Mouse (Mus musculus) gastrocnemius, postnatal 36 days (tissue): Measurements from ENCODE around the gene Nans. TPM values are rescaled to one million over a fixed set of nuclear protein-coding genes. Genes with fewer than 3 reads are reported as not detected.
A peak's percentile ranks its signal among the peaks of the same experiment; 100 is the strongest.

Experiments used
- DNase-seq, 2 experiments: peaks; one replicate each; pipeline ENCODE4 v3.0.0; 2022
- intact Hi-C: fragments of 180-260 bp; cut with DNase I; formaldehyde crosslinking; loops from one replicate; pipeline ENCODE4 v1.15.1; 2025
- total RNA-seq, 2 experiments: library from RNA; stranded (reverse); gene quantifications; 2 replicates each; pipeline ENCODE4 v1.2.3; 2021

The Nans gene
- total RNA-seq, 2 experiments from 2014 or later: 15.6 to 18.0 TPM

DNA sequence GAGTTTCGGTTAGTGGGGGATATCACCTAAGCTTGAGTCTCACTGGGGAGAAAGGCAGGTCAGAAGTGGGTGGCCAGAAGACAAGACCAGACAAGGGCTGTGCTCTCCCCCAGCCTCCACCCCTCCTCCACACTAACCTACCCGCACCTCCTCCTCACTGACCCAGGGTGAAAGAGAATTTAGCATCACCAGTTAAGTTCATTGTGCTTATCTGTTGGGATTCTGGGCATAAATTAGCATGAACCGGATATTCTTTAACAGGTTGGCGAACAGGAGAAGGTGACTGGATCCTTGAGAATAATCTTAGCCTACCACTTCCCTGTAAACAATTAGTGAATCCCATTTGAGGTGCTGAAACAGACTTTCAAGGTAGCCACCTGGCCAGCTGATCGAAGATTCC, 13.9 kb upstream of the Nans start:
- intact Hi-C loops: no loop called here
- no peak for DNase-seq

DNA sequence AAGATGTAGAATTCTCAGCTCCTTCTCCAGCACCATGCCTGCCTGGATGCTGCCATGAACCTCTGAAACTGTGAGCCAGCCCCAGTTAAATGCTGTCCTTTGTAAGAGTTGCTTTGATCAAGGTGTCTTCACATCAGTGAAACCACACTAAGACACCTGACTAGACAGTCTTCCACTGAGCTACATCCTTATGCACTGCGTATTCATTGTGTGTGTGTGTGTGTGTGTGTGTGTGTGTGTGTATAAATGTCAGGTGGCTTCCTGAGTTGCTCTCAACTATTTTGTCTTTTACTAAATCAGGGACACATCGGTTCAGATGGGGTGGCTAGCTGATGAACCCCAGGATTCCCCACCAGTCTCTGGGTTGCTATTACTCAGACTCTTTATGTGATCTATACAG, 10.0 kb upstream of the Nans start:
- intact Hi-C loops: no loop called here

DNA sequence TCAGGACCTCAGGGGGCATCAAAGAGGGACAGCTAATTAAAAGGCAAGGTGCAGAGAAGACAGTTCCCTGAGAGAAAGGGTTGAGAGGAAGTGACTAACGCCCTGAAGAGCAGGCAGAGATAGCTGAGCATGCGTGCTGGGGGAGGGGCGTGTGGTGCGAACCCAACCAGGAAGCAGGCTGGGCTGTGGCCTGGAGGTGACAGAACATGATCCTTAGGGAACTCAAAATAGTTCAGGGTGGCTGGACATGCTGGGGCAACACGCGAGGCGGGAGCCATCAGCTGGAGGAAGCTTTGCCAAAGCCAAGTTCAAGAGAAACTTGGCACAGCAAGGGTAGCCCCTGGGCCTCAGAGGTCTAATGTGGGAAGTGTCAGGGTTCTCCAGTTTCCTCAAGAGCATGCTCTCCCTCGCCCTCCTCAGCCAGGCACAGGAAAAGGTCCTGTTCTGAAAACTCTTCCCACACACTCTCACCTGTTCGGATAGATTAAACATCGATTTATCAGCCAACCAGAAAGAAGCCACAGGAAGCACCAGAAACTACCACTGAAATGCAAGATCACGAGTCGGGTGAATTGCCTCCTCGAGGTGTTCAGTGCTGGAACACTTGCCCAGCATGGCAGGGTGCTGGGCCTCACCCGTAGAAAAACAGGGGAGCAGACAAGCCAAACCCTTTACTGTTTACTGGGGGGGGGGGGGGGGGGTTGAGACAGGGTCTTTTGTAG, 3.2 kb upstream of the Nans start:
- intact Hi-C loops: loop anchor here (2.0 kb wide), 1 partner anchor 33 kb away; no protein-coding TSS in a partner anchor
- peak; percentile 74 to 78 for DNase-seq

More for the DNA sequence above, 10.0 kb upstream of the Nans start:
- DNase-seq: no peak

DNA sequence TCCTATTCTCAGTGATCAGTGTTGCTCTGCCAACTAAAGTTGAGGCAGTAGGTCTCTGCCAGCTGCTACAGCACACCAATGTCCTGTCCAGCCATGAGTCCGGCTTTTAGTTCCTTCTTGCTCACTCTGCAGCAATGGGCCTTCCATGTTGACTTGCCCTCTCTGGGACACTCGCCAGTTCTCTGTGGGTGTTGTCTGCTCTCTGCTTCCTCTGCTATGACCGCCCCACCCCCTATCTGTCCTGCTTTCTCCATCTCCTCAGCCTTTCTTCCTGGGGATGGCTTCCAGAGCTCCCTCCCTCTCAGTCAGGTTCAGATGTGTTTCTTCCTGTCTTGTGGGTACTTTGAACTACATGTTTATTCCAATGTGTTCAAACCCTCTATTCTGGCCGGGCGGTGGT, 1.7 kb upstream of the Nans start:
- intact Hi-C loops: no loop called here
- DNase-seq: peak; percentile 42 to 67

DNA sequence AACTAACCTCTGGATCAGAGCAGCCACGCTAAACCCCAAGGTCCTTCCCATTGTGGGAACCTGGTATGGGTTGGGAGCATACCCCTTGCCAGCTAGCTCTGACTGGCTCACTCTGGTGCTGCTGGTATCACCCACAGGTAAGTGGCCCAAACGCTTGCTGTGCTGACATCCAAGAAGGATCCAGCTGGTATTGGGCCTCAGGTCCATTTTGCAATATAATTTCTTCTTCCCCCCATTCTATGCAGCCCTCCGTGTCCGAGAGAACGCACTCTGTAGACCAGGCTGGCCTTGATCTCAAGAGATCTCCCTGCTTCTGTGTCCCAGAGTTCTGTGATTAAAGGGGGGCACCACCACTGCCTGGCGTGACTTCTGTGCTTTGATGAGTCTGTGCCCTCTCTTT, 4.0 kb downstream of the Nans start:
- intact Hi-C loops: no loop called here
- DNase-seq: no peak

DNA sequence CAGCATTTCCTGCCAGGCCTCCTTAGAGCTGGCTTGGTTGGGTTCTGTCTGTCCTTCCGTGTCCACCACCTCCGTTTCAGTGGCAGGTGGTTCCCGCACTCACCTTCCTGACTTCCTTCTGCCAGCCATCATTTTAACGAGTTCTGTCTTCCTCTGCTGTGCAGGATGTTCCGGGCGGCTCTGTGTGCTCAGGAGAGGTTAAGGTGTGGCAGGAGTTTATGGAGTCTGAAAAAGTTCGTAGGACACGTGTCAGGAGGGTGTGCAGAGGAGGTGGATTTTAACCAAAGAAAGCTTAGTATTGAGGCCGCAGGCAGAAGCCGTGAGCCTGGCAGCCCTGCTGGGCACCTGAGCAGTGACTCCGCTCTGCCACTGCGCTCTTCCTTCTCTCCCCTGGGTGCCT, 6.5 kb downstream of the Nans start:
- intact Hi-C loops: no loop called here

DNA sequence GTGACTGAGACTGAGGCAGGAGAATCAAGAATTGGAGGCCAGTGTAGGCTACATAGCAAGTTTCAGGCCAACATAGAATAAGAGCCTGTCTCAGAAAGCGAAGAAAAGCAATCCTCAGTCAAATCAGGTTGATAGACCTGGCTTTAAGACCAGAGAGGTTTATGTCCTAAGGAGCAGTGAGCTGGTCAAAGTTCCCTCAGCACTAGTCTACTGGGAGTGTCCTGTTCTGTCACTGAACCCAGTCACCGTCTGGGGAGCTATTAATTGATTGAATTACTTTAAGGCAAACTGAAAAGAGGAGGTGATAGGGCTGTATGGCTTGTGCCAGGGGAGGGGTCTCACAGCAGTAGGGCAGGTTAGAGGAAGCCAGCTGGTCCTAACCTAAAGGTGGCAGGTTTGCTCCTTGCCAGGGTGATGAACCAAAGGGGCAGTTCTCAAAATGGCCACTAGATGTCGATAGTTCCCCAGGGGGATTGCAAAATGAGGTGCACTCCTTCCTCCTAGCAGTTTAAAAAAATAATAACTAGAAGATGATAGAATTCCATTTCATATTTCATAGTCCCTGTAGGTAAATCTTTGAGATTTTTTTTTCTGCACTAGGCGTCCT, 8.3 kb downstream of the Nans start:
- DNase-seq: peak in 1 of 2 experiments; percentile 60

More for the DNA sequence above, 6.5 kb downstream of the Nans start:
- no peak for DNase-seq

DNA sequence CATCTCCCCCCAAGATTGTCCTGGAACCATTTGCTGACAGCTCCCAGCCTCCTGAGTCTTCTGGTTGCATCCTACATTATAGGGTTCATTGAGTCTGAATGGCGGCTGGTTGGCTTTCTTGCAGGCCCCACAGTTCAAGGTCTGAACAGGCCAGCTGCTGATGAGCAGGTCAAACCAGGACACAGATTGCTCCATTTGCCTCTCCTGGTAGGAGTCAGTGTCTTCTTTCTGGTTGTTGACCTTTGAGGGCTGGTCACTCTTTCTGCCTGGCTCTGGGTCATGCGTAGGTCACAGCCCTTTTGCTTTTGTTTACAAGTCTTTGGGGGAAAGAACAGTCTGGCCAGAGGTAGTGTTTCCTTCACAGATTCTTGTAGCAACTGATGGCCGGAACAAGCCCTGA, 9.5 kb downstream of the Nans start:
- no peak for DNase-seq
- intact Hi-C loops: no loop called here

More for the DNA sequence above, 8.3 kb downstream of the Nans start:
- intact Hi-C loops: no loop called here

DNA sequence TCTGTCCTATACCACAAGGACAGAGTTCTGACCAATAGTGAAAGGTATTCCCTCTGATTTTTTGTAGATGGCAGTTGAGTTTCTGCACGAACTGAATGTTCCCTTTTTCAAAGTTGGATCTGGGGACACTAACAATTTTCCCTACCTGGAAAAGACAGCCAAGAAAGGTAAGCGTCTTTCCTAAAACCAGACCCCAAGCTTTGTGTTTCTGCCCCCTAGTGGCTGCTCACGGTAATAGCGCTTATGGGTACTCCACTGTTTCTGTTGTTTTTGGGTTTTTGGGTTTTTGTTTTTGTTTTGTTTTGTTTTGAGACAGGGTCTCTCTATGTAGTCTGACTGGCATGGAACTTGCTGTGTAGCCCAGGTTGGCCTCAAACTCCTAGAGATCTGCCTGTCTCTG, 9.9 kb downstream of the Nans start:
- intact Hi-C loops: no loop called here
- no peak for DNase-seq

DNA sequence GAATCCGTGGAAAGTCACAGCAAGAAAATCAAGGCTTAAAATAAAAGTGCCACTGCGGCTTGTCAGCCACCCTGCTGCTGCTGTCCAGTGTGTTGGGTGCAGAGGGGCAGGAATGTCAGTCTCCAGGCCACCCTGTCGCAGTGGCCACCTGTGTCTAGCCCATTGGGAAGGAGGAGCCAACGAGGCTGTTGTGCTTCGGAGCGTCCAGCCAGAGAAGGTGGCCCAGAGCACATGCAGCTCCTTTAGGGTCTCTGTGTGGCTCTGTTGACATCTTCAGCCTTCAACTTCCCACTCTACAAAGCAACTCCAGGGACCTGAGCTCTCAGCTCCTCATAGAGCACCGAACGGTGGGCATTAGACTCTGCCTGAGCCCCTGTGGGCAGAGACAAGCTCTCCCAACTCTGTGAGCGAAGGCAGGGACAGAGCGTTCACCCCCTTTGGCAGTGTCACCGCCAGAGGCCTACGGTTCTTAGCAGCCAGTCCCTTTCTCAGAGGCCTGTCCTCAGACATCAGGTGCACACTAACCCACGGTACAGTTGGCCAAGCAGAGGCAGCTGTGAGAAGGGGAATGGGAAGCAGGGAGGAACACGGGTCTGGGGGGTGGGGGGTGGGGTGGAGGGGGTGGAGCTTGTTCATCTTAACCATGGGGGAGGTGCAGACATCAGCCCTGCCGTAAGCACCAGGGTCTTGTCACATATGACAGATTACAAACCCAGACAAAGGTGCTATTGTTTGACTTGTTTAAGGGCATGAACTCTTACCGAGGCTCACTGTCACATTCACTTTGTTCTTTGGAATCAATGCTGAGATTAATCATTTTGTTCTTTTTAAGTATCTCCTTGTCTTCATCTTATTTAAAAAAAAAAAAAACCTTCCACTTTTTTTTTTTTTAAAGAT, 13.8 kb downstream of the Nans start:
- DNase-seq: no peak

DNA sequence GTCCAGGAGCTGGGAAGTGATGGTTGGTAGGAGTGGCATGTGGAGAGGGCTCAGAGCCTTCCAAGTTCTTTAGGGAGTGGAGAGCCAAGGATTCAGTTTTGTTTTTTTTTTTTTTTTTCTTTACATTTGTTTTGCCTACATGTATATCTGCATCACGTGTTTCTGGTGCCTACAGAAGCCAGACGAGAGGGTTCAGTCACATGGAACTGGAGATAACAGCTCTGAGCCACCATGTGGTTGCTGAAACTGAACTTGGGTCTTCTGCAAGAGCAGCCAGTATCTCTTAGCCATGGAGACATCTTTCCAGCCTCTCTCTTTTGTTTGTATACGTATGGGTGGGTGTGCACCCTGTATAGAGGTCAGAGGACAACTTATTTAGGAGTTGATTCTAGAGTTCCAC, 14.8 kb downstream of the Nans start:
- no peak for DNase-seq
- intact Hi-C loops: loop anchor here (5.0 kb wide), 2 partner anchors 57 to 148 kb away; partner anchors contain the start of gene Tbc1d2

More for the DNA sequence above, 13.8 kb downstream of the Nans start:
- intact Hi-C loops: loop anchor here (5.0 kb wide), 2 partner anchors 56 to 149 kb away; partner anchors contain the start of gene Tbc1d2

DNA sequence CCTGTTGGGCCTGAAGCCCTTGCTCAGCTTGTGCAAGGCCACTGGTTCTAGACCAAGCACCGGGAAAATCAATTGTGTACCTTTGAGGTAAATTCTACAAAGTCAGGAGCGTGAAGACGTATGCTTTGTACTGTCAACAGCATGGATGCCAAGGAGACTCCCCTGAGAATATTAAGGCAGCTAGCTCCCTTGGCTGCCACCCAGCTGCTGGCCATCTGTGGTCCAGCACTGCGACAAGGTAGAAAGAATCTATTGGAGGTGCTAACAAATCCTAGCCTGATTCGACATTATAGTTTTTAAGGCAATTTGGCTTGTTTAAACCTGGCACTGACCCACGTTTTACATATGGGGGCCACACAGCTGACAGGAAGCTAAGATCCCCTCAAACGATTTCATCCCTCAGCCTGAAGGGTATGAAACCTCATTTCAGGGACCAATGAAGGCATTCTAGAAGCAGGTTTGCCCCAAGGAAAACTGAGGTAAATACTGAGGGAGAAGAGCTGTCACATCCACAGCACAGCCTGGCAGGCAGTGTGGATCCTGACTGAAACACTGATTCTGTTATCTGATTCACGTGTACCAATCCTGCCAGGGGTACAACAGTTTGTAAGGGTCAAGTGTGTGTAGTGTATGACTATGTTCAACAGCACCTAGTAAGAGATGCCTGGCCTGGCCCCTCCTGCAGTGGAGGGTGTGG, 16.5 kb downstream of the Nans start:
- intact Hi-C loops: no loop called here

DNA sequence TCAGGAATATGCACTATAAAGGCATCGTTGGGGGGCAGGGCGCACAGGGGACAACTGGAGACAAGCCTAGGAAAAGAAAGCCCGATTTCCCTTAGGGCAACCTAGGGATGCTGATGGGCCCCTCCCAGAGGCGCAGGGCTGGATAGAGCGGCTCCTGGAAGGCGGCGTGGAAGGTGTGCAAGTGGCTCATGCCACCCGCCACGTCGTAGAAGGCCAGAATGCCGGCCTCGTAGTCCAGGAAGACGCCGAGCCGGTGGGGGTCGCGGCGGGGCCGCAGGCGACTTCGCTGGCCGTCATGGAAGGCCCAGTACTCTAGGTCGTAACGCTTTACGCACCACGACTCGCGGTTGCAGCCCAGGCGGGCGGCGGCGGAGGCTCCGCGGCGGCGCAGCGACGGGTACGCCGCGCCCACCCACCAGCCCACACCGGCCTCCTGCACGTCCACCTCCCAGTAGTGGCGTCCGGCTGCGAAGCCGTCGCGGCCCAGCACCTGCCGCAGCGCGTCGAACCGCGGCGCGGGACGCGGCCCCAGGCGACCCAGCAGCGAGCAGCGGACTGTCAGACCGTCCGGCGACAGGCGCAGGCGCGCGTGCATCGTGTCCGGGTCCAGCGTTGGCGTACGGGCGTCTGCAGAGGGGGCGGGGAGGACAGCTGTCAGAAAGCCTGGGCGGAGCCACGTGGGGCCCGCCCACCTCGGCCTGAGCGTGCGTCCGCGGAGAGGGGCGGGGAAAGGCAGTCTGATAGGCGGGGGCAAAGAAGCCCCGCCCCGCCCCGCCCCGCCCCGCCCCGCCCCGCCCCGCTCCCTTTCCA, 18.0 kb downstream of the Nans start:
- intact Hi-C loops: no loop called here
- peak; percentile 90 to 96 for DNase-seq

More for the DNA sequence above, 16.5 kb downstream of the Nans start:
- no peak for DNase-seq

DNA sequence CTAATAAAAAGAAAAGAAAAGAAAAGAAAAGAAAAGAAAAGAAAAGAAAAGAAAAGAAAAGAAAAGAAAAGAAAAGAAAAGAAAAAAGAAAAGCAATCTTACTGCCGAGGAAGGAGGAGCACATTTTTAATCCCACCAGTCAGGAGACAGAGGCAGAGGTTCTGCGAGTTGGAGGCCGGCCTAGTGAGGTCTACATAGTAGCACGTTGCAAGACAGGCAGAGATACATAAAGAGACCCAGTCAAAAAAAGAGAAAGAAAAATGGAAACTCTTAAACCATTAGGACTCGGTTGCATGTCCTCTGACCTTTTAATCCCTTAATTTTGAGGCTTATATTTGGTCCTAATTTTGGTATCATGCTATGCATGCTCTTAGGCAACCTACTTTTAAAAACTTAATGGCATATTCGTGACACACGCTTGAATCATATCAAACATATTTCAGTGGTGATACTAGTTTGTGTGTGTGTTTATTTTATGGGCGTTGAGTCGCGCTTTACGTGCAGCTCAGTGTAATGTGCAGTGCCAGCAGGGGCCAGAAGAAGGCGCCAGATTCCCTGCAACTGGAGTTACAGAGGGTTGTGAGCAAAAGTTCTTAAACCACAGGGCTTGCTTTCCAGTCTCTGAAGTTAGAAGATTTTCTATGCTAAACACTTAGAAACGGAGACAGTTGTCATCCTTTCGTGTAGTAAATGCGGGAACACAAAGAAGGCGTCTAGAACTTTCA, 18.9 kb downstream of the Nans start:
- intact Hi-C loops: no loop called here
- peak; percentile 69 to 75 for DNase-seq

DNA sequence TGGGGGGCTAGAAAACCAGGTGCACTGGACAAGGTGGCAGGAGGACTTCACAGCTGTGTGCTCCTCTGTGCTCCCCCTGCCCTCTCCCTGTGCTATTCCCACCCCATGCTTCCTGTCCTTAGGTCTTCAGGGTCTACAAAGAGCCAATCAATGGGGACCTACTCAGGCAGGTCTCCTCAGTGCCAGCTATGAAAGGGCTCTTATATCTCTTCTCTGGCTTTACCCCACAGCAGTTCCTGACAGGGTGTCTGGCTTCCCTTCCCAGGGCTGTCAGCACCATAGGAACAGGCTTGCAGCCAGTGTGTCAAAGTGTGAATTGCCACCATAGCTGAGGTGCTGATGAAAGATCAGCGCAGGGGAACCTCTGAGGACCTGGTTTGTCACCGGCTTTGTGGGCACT, 31.4 kb downstream of the Nans start:
- intact Hi-C loops: no loop called here
- DNase-seq: no peak

DNA sequence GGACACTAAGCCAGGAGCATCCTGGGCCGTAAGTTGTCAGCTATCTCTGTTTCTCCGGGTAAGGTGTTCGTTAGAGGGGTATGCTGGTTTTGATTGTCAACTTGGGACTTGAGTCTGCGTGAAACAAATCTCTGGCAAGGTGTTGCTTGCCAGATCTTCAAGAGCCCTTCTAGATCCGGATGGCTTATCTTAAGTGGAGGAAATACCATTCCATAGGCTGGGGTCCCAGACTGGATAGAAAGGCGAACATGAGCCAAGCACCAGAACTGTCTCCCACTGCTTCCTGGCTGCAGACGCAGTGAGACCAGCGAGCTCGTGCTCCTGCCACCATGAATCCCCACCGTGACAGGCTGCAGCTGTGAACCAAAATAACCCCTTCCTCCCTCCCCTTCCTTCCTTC, 32.4 kb downstream of the Nans start:
- DNase-seq: no peak
- intact Hi-C loops: no loop called here

DNA sequence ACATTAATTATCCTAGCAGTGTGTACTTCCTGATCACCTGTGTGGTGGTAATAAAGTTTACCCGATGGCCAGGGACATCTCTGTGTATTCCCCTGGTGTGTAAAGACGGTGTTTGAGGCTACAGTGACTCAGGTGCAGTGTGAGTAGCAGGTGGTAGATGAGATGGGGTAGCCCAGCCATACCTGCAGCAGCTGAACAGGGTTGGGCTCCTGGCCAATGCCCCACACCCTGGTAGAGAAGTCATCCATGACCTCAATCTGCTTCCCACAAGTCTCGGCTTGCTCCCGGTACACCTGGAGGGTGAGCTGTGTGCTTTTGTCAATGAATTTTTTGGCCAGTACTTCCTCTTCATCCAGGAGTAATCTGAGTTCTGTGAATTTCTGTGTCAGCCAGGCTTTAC, 34.3 kb downstream of the Nans start:
- intact Hi-C loops: no loop called here
- no peak for DNase-seq

DNA sequence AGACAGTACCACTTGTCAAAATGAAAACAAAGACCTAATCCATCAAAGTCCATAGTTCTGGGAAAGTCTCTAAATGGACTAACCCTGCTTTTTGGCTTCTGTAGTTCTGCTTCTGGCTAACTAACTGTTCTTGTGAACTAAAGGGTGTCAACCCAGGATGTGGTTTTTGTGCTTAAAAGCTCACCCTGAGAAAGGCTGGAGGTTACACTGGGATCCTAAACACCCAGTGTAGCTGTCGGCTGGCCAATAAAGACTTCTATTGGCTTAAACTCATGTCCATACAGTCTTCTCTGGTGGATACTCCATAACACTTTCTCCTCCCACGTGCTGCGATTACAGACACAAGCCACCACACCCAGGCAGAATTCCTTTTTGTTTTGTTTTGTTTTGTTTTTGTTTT, 37.2 kb downstream of the Nans start:
- intact Hi-C loops: no loop called here
- DNase-seq: no peak
